Mouse (Mus musculus): ENCODE measurements around the gene Defb11. TPM values are rescaled to one million over a fixed set of nuclear protein-coding genes. Genes with fewer than 3 reads are reported as not detected.

The Defb11 gene
- not detected for polyA plus RNA-seq (2014; fragmentation: Illumina TruSeq; extraction: RNeasy Lipid Tissue Mini Kit (QIAGEN cat#74804); ENCODE audit: insufficient read depth, low read depth, low replicate concordance)

GRCm38 (mm10) chr8:21906290-21906689 is at the start of gene Defb11:
TSS of gene Defb11 (minus strand) at chr8:21906412.

GRCm38 (mm10) chr8:21946462-21946861 is 40.2 kb upstream of the Defb11 start, which contains the start of gene Defb13:
TSS of gene Defb13 (plus strand) at chr8:21946762.

DNA sequence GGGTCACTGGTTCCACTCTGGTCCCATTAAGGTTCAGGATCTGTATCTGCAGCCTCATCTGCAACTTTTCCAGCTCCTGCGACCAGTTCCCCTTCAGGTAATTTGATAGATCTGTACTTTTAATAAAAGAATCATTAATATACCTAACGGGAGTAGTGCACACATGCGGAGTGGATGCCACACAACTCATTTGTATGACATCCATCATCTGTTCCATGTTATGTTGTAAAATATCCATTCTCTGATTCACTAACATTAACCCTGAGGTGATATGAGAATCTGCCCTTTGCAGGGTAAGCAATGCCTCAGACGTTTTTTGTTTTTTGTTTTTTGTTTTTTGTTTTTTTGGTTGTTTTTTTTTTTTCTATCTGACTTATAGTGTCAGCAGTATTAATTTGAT is 31.8 kb upstream of the Defb11 start, which contains the start of gene Defb35:
Gene Defb35, plus strand, starts transcription at position 301 of the 400 bp plus-strand sequence.

GRCm38 (mm10) chr8:21932610-21933009 is 26.4 kb upstream of the Defb11 start, which contains the start of gene Defb15:
TSS of gene Defb15 (minus strand) at chr8:21932710.

GRCm38 (mm10) chr8:21885321-21885720 is 20.9 kb downstream of the Defb11 start, which contains the start of gene Defb9:
TSS of gene Defb9 (minus strand) at chr8:21885421.

DNA sequence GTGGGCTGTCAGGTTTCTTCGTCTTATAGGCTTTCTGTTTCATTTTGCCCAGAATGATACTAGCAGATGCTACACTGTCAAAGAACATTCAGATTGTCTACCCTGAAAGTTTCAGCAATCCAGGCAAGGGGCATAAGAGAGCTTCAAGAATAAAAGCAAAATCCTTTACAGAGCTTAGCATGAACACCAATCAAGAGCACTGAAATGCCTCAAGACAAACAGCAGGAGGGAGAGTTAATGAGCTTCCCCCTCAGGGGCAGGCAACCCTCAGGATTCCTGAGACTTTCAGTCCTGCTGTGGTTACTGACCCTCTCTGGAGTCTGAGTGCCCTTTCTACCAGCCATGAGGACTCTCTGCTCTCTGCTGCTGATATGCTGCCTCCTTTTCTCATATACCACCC is 47.6 kb downstream of the Defb11 start, which contains the start of gene Defb10:
Gene Defb10, plus strand, starts transcription at position 316 of the 400 bp plus-strand sequence.

Other genes starting within 250 kb of the Defb11 start
- gene Defa34, start 240.6 kb downstream of the Defb11 start, polyA plus RNA-seq (2014; fragmentation: Illumina TruSeq; extraction: RNeasy Lipid Tissue Mini Kit (QIAGEN cat#74804); ENCODE audit: insufficient read depth, low read depth, low replicate concordance) = not detected
- gene AY761184, start 202.8 kb downstream of the Defb11 start, polyA plus RNA-seq (2014; fragmentation: Illumina TruSeq; extraction: RNeasy Lipid Tissue Mini Kit (QIAGEN cat#74804); ENCODE audit: insufficient read depth, low read depth, low replicate concordance) = not detected
- gene Defa24, start 171.9 kb downstream of the Defb11 start, polyA plus RNA-seq (2014; fragmentation: Illumina TruSeq; extraction: RNeasy Lipid Tissue Mini Kit (QIAGEN cat#74804); ENCODE audit: insufficient read depth, low read depth, low replicate concordance) = not detected
- gene Defb50, start 82.9 kb downstream of the Defb11 start, polyA plus RNA-seq (2014; fragmentation: Illumina TruSeq; extraction: RNeasy Lipid Tissue Mini Kit (QIAGEN cat#74804); ENCODE audit: insufficient read depth, low read depth, low replicate concordance) = not detected
- not detected for gene Defb2, start 66.5 kb downstream of the Defb11 start, polyA plus RNA-seq (2014; fragmentation: Illumina TruSeq; extraction: RNeasy Lipid Tissue Mini Kit (QIAGEN cat#74804); ENCODE audit: insufficient read depth, low read depth, low replicate concordance)
- not detected for gene Defb10, start 47.5 kb downstream of the Defb11 start, polyA plus RNA-seq (2014; fragmentation: Illumina TruSeq; extraction: RNeasy Lipid Tissue Mini Kit (QIAGEN cat#74804); ENCODE audit: insufficient read depth, low read depth, low replicate concordance)
- gene Defb9, start 21.0 kb downstream of the Defb11 start, polyA plus RNA-seq (2014; fragmentation: Illumina TruSeq; extraction: RNeasy Lipid Tissue Mini Kit (QIAGEN cat#74804); ENCODE audit: insufficient read depth, low read depth, low replicate concordance) = not detected
- not detected for gene Defb15, start 26.3 kb upstream of the Defb11 start, polyA plus RNA-seq (2014; fragmentation: Illumina TruSeq; extraction: RNeasy Lipid Tissue Mini Kit (QIAGEN cat#74804); ENCODE audit: insufficient read depth, low read depth, low replicate concordance)
- gene Defb35, start 31.9 kb upstream of the Defb11 start, polyA plus RNA-seq (2014; fragmentation: Illumina TruSeq; extraction: RNeasy Lipid Tissue Mini Kit (QIAGEN cat#74804); ENCODE audit: insufficient read depth, low read depth, low replicate concordance) = not detected
- gene Defb13, start 40.4 kb upstream of the Defb11 start, polyA plus RNA-seq (2014; fragmentation: Illumina TruSeq; extraction: RNeasy Lipid Tissue Mini Kit (QIAGEN cat#74804); ENCODE audit: insufficient read depth, low read depth, low replicate concordance) = not detected
- not detected for gene Fam90a1a, start 52.3 kb upstream of the Defb11 start, polyA plus RNA-seq (2014; fragmentation: Illumina TruSeq; extraction: RNeasy Lipid Tissue Mini Kit (QIAGEN cat#74804); ENCODE audit: insufficient read depth, low read depth, low replicate concordance)
- not detected for gene Ccdc70, start 63.4 kb upstream of the Defb11 start, polyA plus RNA-seq (2014; fragmentation: Illumina TruSeq; extraction: RNeasy Lipid Tissue Mini Kit (QIAGEN cat#74804); ENCODE audit: insufficient read depth, low read depth, low replicate concordance)
- gene Atp7b, start 153.9 kb upstream of the Defb11 start, polyA plus RNA-seq (2014; fragmentation: Illumina TruSeq; extraction: RNeasy Lipid Tissue Mini Kit (QIAGEN cat#74804); ENCODE audit: insufficient read depth, low read depth, low replicate concordance) = 7.2 TPM
- 5.5 TPM for gene Alg11, start 154.3 kb upstream of the Defb11 start, polyA plus RNA-seq (2014; fragmentation: Illumina TruSeq; extraction: RNeasy Lipid Tissue Mini Kit (QIAGEN cat#74804); ENCODE audit: insufficient read depth, low read depth, low replicate concordance)
- gene Nek5, start 218.6 kb upstream of the Defb11 start, polyA plus RNA-seq (2014; fragmentation: Illumina TruSeq; extraction: RNeasy Lipid Tissue Mini Kit (QIAGEN cat#74804); ENCODE audit: insufficient read depth, low read depth, low replicate concordance) = 7.0 TPM

Measured in lung, adult 10 weeks (tissue).